Mouse (Mus musculus): ENCODE measurements around the gene Hsd3b7. TPM values are rescaled to one million over a fixed set of nuclear protein-coding genes. Genes with fewer than 3 reads are reported as not detected.
"Not testable (repeated sequence)": the region's sequence is repeated elsewhere in the genome, so short reads cannot be mapped to it uniquely, and the experiment has no call there.

Gene Hsd3b7
- polyA plus RNA-seq, 1 experiment: 55.9 TPM

DNA sequence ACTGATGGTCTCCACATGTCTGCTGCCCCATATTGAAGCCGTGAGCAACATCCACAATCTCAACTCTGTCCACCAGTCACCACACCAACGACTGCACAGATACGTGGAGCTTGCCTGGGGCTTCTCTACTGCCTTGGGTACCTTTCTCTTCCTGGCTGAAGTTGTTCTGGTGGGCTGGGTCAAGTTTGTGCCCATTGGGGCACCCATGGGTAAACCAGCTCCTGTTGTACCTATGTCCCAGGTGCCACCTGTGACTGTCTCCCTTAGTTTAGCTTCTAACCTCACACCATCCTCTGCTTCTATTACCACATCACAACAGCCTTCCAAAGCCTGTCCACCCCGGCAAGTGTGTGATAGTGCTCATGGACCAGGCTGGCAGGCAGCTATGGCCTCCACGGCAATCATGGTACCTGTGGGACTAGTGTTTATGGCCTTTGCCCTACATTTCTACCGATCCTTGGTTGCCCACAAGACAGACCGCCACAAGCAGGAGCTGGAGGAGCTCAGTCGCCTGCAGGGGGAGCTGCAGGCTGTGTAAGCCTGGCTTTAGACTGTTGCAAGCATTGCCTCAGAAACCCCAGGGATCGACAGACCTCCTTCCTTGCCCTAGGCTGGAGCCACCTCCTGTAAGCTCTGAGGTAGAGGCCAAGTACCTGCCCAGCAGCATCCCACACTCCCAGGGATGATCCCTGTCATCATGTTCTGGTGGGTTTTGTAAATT is 26.6 kb upstream of the Hsd3b7 start:
- WGBS: 35% methylated on average over 9 of the region's 9 CpGs
- no peak for DNase-seq (ENCODE audit: low read depth, low spot score)

- 62% methylated on average over 7 of the region's 7 CpGs for WGBS
- not testable (repeated sequence) for DNase-seq (ENCODE audit: low read depth, low spot score)
Measured at GRCm38 (mm10) chr7:127775837-127776236, 24.6 kb upstream of the Hsd3b7 start.

DNA sequence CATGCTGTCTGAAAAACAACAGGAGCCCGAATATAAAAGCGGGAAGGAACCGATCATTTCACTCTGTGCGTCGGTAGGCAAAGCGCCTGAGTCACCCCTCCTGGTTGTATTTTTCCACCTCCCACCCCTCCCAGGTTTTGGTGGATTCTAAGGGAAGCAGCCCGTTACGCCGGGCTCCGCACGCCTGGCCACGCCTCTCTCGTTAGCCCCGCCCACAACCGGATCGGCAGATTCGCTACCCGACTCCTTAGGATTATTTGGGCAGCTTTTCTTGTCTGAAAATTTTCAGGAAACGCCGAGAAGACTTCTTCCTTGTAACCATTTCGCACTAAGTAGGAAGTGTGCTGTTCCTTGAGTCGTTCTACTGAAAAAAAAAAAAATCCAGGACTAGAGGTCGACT is 24.0 kb upstream of the Hsd3b7 start, which contains the start of gene Setd1a:
Setd1a (plus strand) TSS at position 245 of the 400 bp plus-strand sequence.
- DNase-seq (ENCODE audit: low read depth, low spot score): no peak
- WGBS: under 1% methylated on average over 23 of the region's 23 CpGs

DNA sequence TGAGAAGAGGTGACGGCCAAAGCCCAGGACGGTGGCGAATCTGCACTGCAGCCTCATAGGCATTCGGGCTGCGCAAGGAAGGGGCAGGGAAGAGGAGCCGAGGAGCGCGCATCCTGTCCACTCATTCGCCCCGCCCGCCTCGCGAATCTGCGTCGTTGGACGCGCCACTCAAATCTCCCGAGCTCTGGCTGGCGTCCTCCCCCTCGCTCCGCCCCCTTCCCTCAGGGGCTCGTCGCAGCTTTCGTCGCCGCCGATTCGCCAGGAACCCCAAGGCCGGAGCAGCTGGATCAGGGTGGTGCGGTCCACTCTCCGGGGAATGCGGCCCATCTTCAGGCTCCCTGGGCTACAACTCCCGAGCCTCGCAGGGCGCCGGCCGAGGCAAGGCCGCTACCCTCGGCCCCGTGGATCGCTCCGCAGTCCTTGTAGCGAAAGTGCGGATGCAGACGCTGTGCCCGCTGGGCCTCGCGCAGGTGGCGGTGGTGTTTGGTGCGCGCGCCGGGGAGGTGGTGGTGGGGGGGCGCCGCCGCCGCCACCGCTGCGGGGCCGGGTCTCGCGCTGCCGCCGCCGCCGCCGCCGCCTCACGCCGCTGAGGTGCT is 23.4 kb upstream of the Hsd3b7 start:
- under 1% methylated on average over 69 of the region's 70 CpGs for WGBS
- peak; percentile 76 for DNase-seq (ENCODE audit: low read depth, low spot score)

GRCm38 (mm10) chr7:127777474-127778266 is 22.7 kb upstream of the Hsd3b7 start:
- DNase-seq (ENCODE audit: low read depth, low spot score): no peak
- 1% methylated on average over 55 of the region's 66 CpGs for WGBS

- 71% methylated on average over 4 of the region's 4 CpGs for WGBS
- no peak for DNase-seq (ENCODE audit: low read depth, low spot score)
Measured at GRCm38 (mm10) chr7:127778350-127778749, 22.1 kb upstream of the Hsd3b7 start.

DNA sequence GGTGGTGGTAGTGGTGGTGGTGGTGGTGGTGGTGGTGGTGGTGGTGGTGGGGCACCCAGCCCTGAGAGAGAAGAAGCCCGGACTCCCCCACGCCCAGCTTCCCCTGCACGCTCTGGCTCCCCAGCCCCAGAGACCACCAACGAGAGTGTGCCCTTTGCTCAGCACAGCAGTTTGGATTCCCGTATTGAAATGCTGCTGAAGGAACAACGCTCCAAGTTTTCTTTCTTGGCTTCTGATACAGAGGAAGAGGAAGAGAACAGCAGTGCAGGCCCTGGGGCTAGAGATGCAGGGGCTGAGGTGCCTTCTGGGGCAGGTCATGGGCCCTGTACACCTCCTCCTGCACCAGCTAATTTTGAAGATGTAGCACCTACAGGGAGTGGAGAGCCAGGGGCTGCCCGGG is 15.1 kb upstream of the Hsd3b7 start, which contains the start of gene Gm49388:
Gm49388 (plus strand) TSS at position 301 of the 400 bp plus-strand sequence.
- DNase-seq (ENCODE audit: low read depth, low spot score): no peak
- WGBS: 92% methylated on average over 7 of the region's 7 CpGs

DNA sequence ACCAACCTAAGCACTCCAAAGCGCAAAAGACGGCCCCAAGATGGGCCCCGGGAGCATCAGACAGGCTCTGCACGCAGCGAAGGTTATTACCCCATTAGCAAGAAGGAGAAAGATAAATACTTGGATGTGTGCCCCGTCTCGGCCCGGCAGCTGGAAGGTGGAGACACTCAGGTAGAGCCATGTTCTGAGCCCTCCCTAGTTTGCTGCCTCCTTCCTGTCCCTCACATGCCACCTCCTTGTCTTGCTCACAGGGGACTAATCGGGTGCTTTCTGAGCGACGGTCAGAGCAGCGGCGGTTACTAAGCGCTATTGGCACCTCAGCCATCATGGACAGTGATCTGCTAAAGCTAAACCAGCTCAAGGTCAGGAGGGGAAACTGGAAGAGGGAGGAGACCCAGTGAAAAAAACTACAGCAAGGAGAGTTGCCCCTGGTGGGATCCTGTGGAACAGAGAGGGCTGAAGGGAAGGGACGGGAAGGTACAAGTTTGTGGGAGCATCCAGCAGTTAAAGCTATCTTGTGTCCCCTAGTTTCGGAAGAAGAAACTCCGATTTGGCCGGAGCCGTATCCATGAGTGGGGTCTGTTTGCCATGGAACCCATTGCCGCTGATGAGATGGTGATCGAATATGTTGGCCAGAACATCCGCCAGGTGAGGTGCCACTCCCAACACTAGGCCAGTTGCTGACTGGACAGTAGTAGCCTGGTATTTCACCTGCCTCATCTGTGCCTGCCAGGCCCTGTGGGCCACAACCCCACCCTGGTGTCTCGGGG is 3.1 kb upstream of the Hsd3b7 start:
- DNase-seq (ENCODE audit: low read depth, low spot score): no peak
- WGBS: 80% methylated on average over 23 of the region's 23 CpGs

DNA sequence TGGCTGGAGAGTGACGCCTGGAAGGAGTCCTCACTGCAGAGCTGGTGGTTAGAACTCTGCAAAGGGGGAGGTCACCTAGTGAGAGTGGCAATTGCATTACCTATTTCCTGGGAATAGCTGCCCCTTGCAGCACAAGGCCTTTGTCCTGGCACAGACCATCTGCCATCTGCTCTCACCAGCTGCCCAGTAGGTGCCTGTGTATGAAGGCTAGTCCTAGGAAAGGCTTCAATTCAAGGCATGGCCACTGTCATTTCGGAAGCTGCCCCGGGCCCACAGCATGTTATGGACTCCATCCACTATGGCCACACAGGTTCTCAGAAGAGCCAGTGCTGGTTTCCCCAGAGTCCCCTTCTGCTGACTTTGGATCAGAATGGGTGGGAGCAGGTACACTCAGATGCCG is 1.8 kb upstream of the Hsd3b7 start:
- DNase-seq (ENCODE audit: low read depth, low spot score): no peak
- 87% methylated on average over 4 of the region's 4 CpGs for WGBS

GRCm38 (mm10) chr7:127799211-127799610 is 1.2 kb upstream of the Hsd3b7 start:
- DNase-seq (ENCODE audit: low read depth, low spot score): no peak
- 86% methylated on average over 13 of the region's 13 CpGs for WGBS

GRCm38 (mm10) chr7:127799738-127800137 is 666 bp upstream of the Hsd3b7 start:
- 89% methylated on average over 1 of the region's 1 CpGs for whole genome bisulfite sequencing
- no peak for DNase-seq (ENCODE audit: low read depth, low spot score)

GRCm38 (mm10) chr7:127801010-127801621 is 712 bp downstream of the Hsd3b7 start:
- WGBS: 49% methylated on average over 8 of the region's 8 CpGs
- DNase-seq (ENCODE audit: low read depth, low spot score): no peak

GRCm38 (mm10) chr7:127802313-127802712 is 1.9 kb downstream of the Hsd3b7 start:
- WGBS: 91% methylated on average over 17 of the region's 17 CpGs
- no peak for DNase-seq (ENCODE audit: low read depth, low spot score)

DNA sequence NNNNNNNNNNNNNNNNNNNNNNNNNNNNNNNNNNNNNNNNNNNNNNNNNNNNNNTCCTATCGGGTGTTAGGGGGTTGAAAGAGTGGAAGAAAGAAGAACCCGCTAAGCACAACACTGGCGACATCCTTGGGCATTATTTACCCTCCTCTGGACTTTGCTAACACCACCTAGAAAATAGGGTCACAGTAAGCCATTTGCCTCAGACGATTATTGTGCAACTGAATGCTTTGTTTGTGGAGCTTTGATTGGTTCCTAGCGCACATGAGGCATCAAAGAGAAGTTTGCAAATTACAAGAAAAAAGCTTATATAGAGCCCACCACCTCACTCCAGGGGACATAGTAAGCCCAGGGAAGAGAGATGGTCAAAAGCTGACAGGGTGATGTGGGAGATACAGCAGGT is 8.4 kb downstream of the Hsd3b7 start:
- no peak for DNase-seq (ENCODE audit: low read depth, low spot score)
- WGBS: 55% methylated on average over 5 of the region's 5 CpGs

DNA sequence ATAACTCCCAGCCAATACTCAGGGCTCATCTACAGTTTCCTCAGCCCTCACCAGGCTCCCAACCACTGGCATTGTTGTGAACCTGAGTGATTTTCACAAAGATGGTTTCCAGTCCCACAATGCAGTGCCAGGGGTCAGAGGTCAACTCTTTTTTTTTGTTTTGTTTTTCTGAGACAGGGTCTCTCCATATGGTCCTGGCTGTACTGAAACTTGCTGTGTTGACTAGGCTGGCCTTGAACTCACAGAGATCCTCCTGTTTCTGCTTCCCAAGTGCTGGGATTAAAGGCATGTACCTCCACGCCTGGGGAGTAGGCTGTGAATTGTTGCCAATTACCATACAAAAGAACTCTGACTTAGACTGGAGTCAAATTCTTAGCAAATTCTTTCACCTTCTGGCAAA is 9.4 kb downstream of the Hsd3b7 start:
- DNase-seq (ENCODE audit: low read depth, low spot score): no peak

GRCm38 (mm10) chr7:127810650-127811049 is 10.2 kb downstream of the Hsd3b7 start:
- no peak for DNase-seq (ENCODE audit: low read depth, low spot score)
- 80% methylated on average over 10 of the region's 10 CpGs for WGBS

More for the DNA sequence above, 9.4 kb downstream of the Hsd3b7 start:
- 93% methylated on average over 1 of the region's 1 CpGs for WGBS

DNA sequence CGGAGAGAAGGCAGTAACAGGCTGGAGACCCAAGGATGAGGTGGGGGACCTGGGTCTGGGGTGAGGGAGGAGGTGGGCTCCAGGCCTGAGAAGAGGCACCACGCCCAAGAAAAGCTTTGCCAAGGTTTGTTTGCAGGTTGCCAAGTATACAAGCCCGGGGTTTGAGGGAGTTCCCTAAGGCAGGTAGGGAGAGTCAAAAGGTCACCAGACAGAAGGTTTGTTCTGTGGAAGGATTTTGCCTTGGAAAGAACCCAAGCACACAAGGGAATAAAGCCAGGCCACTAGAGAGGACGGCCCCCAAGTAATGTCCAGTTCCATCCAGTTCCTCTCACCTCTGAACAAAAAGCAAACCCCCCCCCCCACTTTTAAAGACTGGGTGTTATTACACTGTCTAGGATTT is 10.8 kb downstream of the Hsd3b7 start:
- WGBS: 50% methylated on average over 4 of the region's 4 CpGs
- DNase-seq (ENCODE audit: low read depth, low spot score): no peak

- DNase-seq (ENCODE audit: low read depth, low spot score): no peak
- WGBS: 84% methylated on average over 3 of the region's 3 CpGs
Measured at GRCm38 (mm10) chr7:127812292-127812691, 11.9 kb downstream of the Hsd3b7 start.

- 33% methylated on average over 4 of the region's 4 CpGs for WGBS
- no peak for DNase-seq (ENCODE audit: low read depth, low spot score)
Measured at GRCm38 (mm10) chr7:127813821-127814220, 13.4 kb downstream of the Hsd3b7 start.
